Mouse (Mus musculus) G1E-ER4 (cell line): ENCODE measurements around the gene Ppp4r4. TPM values are rescaled to one million over a fixed set of nuclear protein-coding genes. Genes with fewer than 3 reads are reported as not detected.

Experiments
- GATA1 ChIP-seq: IDR thresholded peaks from one replicate; pipeline ENCODE4 v1.8.0; 2012; ENCODE audit warnings: low read length, inconsistent platforms
- polyA plus RNA-seq: library from polyadenylated mRNA; stranded (reverse); fragments of >175 nt; gene quantifications from 2 replicates; pipeline ENCODE4 v1.2.3, GENCODE M21; 2012

Ppp4r4 gene
- not detected in 2 replicates for polyA plus RNA-seq

- no peak for TF ChIP-seq GATA1
Observed at GRCm38 (mm10) chr12:103532020-103532648, at the start of gene Ppp4r4. TSS of gene Ppp4r4 (plus strand) at chr12:103532283.

- TF ChIP-seq GATA1: no peak
Observed at GRCm38 (mm10) chr12:103482781-103483180, 49.3 kb upstream of the Ppp4r4 start.

GRCm38 (mm10) chr12:103486726-103487125 lies 45.4 kb upstream of the Ppp4r4 start:
- TF ChIP-seq GATA1: no peak

GRCm38 (mm10) chr12:103487276-103487675 lies 44.8 kb upstream of the Ppp4r4 start:
- no peak for TF ChIP-seq GATA1

GRCm38 (mm10) chr12:103487750-103488149 lies 44.3 kb upstream of the Ppp4r4 start:
- no peak for TF ChIP-seq GATA1

- TF ChIP-seq GATA1: no peak
Observed at GRCm38 (mm10) chr12:103491091-103491730, 40.9 kb upstream of the Ppp4r4 start.

- TF ChIP-seq GATA1: no peak
Observed at GRCm38 (mm10) chr12:103492767-103493166, 39.3 kb upstream of the Ppp4r4 start.

- no peak for TF ChIP-seq GATA1
Observed at GRCm38 (mm10) chr12:103494486-103494885, 37.6 kb upstream of the Ppp4r4 start.

GRCm38 (mm10) chr12:103498768-103499167 lies 33.3 kb upstream of the Ppp4r4 start:
- no peak for TF ChIP-seq GATA1

- no peak for TF ChIP-seq GATA1
Observed at GRCm38 (mm10) chr12:103499261-103499660, 32.8 kb upstream of the Ppp4r4 start.

GRCm38 (mm10) chr12:103503300-103503699 lies 28.8 kb upstream of the Ppp4r4 start:
- no peak for TF ChIP-seq GATA1

GRCm38 (mm10) chr12:103504402-103504801 lies 27.7 kb upstream of the Ppp4r4 start:
- TF ChIP-seq GATA1: no peak

- no peak for TF ChIP-seq GATA1
Observed at GRCm38 (mm10) chr12:103508346-103508745, 23.7 kb upstream of the Ppp4r4 start.

- TF ChIP-seq GATA1: no peak
Observed at GRCm38 (mm10) chr12:103509893-103510292, 22.2 kb upstream of the Ppp4r4 start.

GRCm38 (mm10) chr12:103511586-103511985 lies 20.5 kb upstream of the Ppp4r4 start:
- TF ChIP-seq GATA1: no peak

GRCm38 (mm10) chr12:103513039-103513438 lies 19.0 kb upstream of the Ppp4r4 start:
- TF ChIP-seq GATA1: no peak

- TF ChIP-seq GATA1: no peak
Observed at GRCm38 (mm10) chr12:103513451-103513871, 18.6 kb upstream of the Ppp4r4 start.
